In genomic region chr9:99389506-99389905, GRCm38 (mm10) we compare ENCODE assay signal across 10 mouse cellular contexts. TPM values are rescaled to one million over a fixed set of nuclear protein-coding genes. Genes with fewer than 3 reads are reported as not detected.
"Had no signal": no experiment of that assay in that cellular context is flagged by ENCODE, and none has a peak within 500 bp of the region (broad histone marks: within the 10 kb centered on the region; RNA-seq: fewer than 3 reads in every experiment).

No protein-coding gene starts in this region.

- H3K27me3 ChIP-seq: kidney, embryonic 15.5 days; limb, embryonic 12.5 days; midbrain, embryonic 12.5 days had no signal

- ATAC-seq: midbrain, embryonic 16.5 days had no signal

- H3K9ac ChIP-seq: kidney, embryonic 15.5 days; limb, embryonic 12.5 days; liver, embryonic 14.5 days; midbrain, embryonic 12.5 days had no signal

- H3K27ac ChIP-seq: kidney, embryonic 15.5 days; liver, embryonic 14.5 days; midbrain, embryonic 12.5 days had no signal

- DNase-seq: lung, adult 18-20 months; right cerebral cortex, adult 18-20 months; right cerebral cortex, postnatal 25 days; thymus, postnatal 14 days had no signal

- H3K9me3 ChIP-seq: kidney, embryonic 15.5 days; limb, embryonic 12.5 days; midbrain, embryonic 12.5 days had no signal

- H3K4me1 ChIP-seq: midbrain, embryonic 12.5 days had no signal

- H3K4me2 ChIP-seq: kidney, embryonic 15.5 days; limb, embryonic 12.5 days; midbrain, embryonic 12.5 days had no signal

- H3K4me3 ChIP-seq: kidney, embryonic 15.5 days; limb, embryonic 12.5 days; midbrain, embryonic 12.5 days had no signal

RNA-seq across cellular contexts. Expression of gene Esyt3, which starts 31.1 kb away (rescaled TPM):
- total RNA-seq: megakaryocyte-erythroid progenitor cell, adult 5-6 weeks had no signal

RNA-seq across cellular contexts. Expression of gene Mras, which starts 47.7 kb away (rescaled TPM):
- total RNA-seq: megakaryocyte-erythroid progenitor cell, adult 5-6 weeks had no signal
